Mouse (Mus musculus) kidney, postnatal 0 days (tissue): Measurements from ENCODE around the gene Acot8. TPM values are rescaled to one million over a fixed set of nuclear protein-coding genes. Genes with fewer than 3 reads are reported as not detected.

Source experiments
- ATAC-seq: fragments of 200-750 bp; cut with Nextera tagmentation; replicated peaks from 2 replicates; pipeline ENCODE4 v1.8.0; 2017; ENCODE audit warnings: low read depth, moderate number of reproducible peaks, moderate TSS enrichment, moderate library complexity; ENCODE audit not compliant: low FRiP score
- DNase-seq: peaks from one replicate; pipeline ENCODE4 v3.0.0-alpha.2; 2016; ENCODE audit warnings: low spot score
- H3K27ac ChIP-seq: fragments of 300-500 bp; sonication (generic); 2 replicates; pipeline ENCODE4 v1.5.1; 2014; ENCODE audit warnings: mild to moderate bottlenecking
- H3K27me3 ChIP-seq: fragments of 300-500 bp; sonication (generic); 2 replicates; pipeline ENCODE4 v1.6.1; 2014; ENCODE audit warnings: low read length, mixed read lengths; ENCODE audit not compliant: insufficient read depth
- H3K36me3 ChIP-seq: fragments of 300-500 bp; sonication (generic); 2 replicates; pipeline ENCODE4 v1.6.1; 2014; ENCODE audit warnings: low read length, mixed read lengths; ENCODE audit not compliant: insufficient read depth
- H3K4me1 ChIP-seq: fragments of 300-500 bp; sonication (generic); replicated peaks from 2 replicates; pipeline ENCODE4 v1.6.1; 2014; ENCODE audit warnings: antibody characterized with exemption, low read length, mixed read lengths; ENCODE audit not compliant: insufficient read depth
- H3K4me2 ChIP-seq: fragments of 300-500 bp; sonication (generic); 2 replicates; pipeline ENCODE4 v1.6.1; 2014; ENCODE audit warnings: mild to moderate bottlenecking, low read length, moderate library complexity, mixed read lengths
- H3K4me3 ChIP-seq: fragments of 300-500 bp; sonication (generic); replicated peaks from 2 replicates; pipeline ENCODE4 v1.5.1; 2014; ENCODE audit warnings: low read depth, low read length
- H3K9ac ChIP-seq: fragments of 300-500 bp; sonication (generic); 2 replicates; pipeline ENCODE4 v1.6.1; 2014; ENCODE audit warnings: low read depth, low read length
- H3K9me3 ChIP-seq: fragments of 300-500 bp; sonication (generic); replicated peaks from 2 replicates; pipeline ENCODE4 v1.6.1; 2016; ENCODE audit warnings: low read length, inconsistent platforms, mixed read lengths
- CTCF ChIP-seq: IDR thresholded peaks from 2 replicates; pipeline ENCODE4 v1.5.1; 2016; ENCODE audit warnings: antibody characterized with exemption, low read depth, mild to moderate bottlenecking, moderate library complexity
- WGBS: fragments of 180-500 bp; shearing (Covaris S2); extraction: QIAGEN DNeasy Blood & Tissue Kit; methylation state at CpG from one replicate; pipeline ENCODE4 v1.1.7; 2014; 5-methylcytosine and 5-hydroxymethylcytosine counted together
- polyA plus RNA-seq: library from polyadenylated mRNA; unstranded; fragments of >200 nt; fragmentation: Nextera tagmentation; extraction: Ambion mirVana; gene quantifications from 2 replicates; pipeline ENCODE4 v1.2.1, GENCODE M21; 2015

Gene Acot8
- polyA plus RNA-seq, 1 experiment from 2014 or later = 28.7 TPM

DNA sequence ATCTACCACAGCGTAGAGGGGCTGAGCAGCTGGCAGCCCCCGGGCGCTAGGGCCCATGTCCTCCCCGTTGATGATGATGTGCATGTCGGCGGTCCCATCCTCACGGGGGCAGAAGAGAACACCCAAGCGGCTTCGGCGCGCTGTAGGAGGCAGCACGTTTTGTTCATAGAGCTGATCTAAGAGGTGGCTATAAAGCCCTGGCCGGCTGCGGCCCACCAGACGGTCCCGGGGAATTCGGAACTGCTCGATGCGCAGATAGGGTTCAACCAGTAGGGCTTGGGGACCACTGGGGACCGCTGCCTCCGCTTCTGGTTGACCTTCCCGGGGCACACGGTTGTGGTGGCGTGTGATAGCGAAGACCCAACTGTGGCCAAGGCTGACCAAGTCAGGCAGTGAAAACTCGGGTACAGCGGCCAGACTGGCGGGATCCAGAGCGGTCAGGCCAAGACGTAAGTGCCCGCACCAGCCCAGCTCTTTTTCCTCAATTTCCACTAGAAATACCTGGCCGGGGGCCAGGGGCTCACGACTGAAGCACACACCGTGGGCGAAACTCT lies 28.1 kb upstream of the Acot8 start, which contains the start of gene Ctsa:
Gene Ctsa (plus strand): TSS at position 126 of the 554 bp plus-strand sequence.
- Histone ChIP-seq H3K36me3 (peaks cover 18% of the 10 kb centered on the region), H3K9me3 (no peaks in the 10 kb centered on the region), H3K27ac (peak within 1 kb of the TSS; percentile 90), H3K4me1 (peaks cover 13% of the 10 kb centered on the region; the same call in 1 of the 2 replicates), H3K9ac (peak within 1 kb of the TSS; percentile 74), H3K4me2 (peak within 1 kb of the TSS; percentile 99), H3K27me3 (no peaks in the 10 kb centered on the region), H3K4me3 (peak within 1 kb of the TSS; percentile 66)
- under 1% methylated on average over 35 of the region's 35 CpGs for WGBS
- TF ChIP-seq CTCF = peak; percentile 71
- DNase-seq = peak; percentile 92
- ATAC-seq = peak; percentile 42

GRCm38 (mm10) chr2:164832032-164832747 lies 27.5 kb upstream of the Acot8 start:
- H3K9ac ChIP-seq = peak overlapping the region; percentile 74
- peak overlapping the region; percentile 66 for H3K4me3 ChIP-seq
- H3K4me2 ChIP-seq = peak overlapping the region; percentile 99
- ATAC-seq (no peak; the same call in 1 of the 2 replicates), DNase-seq (no peak)
- peaks cover 13% of the 10 kb centered on the region; the same call in 1 of the 2 replicates for H3K4me1 ChIP-seq
- WGBS = 60% methylated on average over 16 of the region's 16 CpGs
- no peak for TF ChIP-seq CTCF
- H3K9me3 ChIP-seq = no peaks in the 10 kb centered on the region
- H3K27ac ChIP-seq = peak overlapping the region; percentile 90
- H3K36me3 ChIP-seq = peaks cover 16% of the 10 kb centered on the region
- no peaks in the 10 kb centered on the region for H3K27me3 ChIP-seq

GRCm38 (mm10) chr2:164831029-164831428 lies 26.3 kb upstream of the Acot8 start:
- 63% methylated on average over 10 of the region's 10 CpGs for WGBS
- H3K27me3 ChIP-seq = no peaks in the 10 kb centered on the region
- peaks cover 13% of the 10 kb centered on the region; the same call in 1 of the 2 replicates for H3K4me1 ChIP-seq
- no peaks in the 10 kb centered on the region for H3K9me3 ChIP-seq
- peaks cover 18% of the 10 kb centered on the region for H3K36me3 ChIP-seq
- no peak for TF ChIP-seq CTCF
- ATAC-seq (peak; percentile 63), DNase-seq (no peak)
- H3K9ac ChIP-seq = no peak overlapping the region
- H3K4me2 ChIP-seq = no peak overlapping the region
- H3K27ac ChIP-seq = 0 out of 2 replicates have a peak overlapping the region, but pooled peaks have one; percentile 31
- H3K4me3 ChIP-seq = no peak overlapping the region

- DNase-seq (no peak), ATAC-seq (no peak)
- no peaks in the 10 kb centered on the region for H3K9me3 ChIP-seq
- no peak overlapping the region for H3K27ac ChIP-seq
- H3K4me3 ChIP-seq = no peak overlapping the region
- H3K4me2 ChIP-seq = no peak overlapping the region
- H3K4me1 ChIP-seq = 0 out of 2 replicates have a peak, but pooled peaks cover 4% of the 10 kb centered on the region
- WGBS = 97% methylated on average over 1 of the region's 1 CpGs
- H3K27me3 ChIP-seq = no peaks in the 10 kb centered on the region
- TF ChIP-seq CTCF = no peak
- H3K36me3 ChIP-seq = peaks cover 33% of the 10 kb centered on the region
- no peak overlapping the region for H3K9ac ChIP-seq
These were observed 24.4 kb upstream of the Acot8 start for GRCm38 (mm10) chr2:164829090-164829489.

GRCm38 (mm10) chr2:164828437-164828836 lies 23.8 kb upstream of the Acot8 start, which contains the start of gene Spata25:
Spata25 (minus strand) TSS chr2:164828537.
- Histone ChIP-seq H3K9me3 (no peaks in the 10 kb centered on the region), H3K36me3 (peaks cover 33% of the 10 kb centered on the region), H3K9ac (no peak within 1 kb of the TSS), H3K27me3 (no peaks in the 10 kb centered on the region), H3K4me3 (no peak within 1 kb of the TSS), H3K4me2 (no peak within 1 kb of the TSS), H3K27ac (no peak within 1 kb of the TSS), H3K4me1 (0 out of 2 replicates have a peak, but pooled peaks cover 4% of the 10 kb centered on the region)
- DNase-seq (no peak), ATAC-seq (no peak)
- 89% methylated on average over 6 of the region's 6 CpGs for WGBS
- no peak for TF ChIP-seq CTCF

GRCm38 (mm10) chr2:164827146-164827850 lies 22.6 kb upstream of the Acot8 start:
- no peak for TF ChIP-seq CTCF
- no peak for ATAC-seq

More at GRCm38 (mm10) chr2:164827146-164827850, 22.6 kb upstream of the Acot8 start:
- Histone ChIP-seq H3K4me1 (0 out of 2 replicates have a peak, but pooled peaks cover under 1% of the 10 kb centered on the region), H3K36me3 (peaks cover 33% of the 10 kb centered on the region), H3K27me3 (no peaks in the 10 kb centered on the region), H3K9me3 (no peaks in the 10 kb centered on the region), H3K4me3 (no peak overlapping the region), H3K9ac (no peak overlapping the region), H3K27ac (no peak overlapping the region), H3K4me2 (no peak overlapping the region)
- 87% methylated on average over 16 of the region's 16 CpGs for WGBS
- DNase-seq = no peak
